15 mouse cellular contexts compared by ENCODE assay signal in genomic region chr1:156989149-156989785, GRCm38 (mm10). TPM values are rescaled to one million over a fixed set of nuclear protein-coding genes. Genes with fewer than 3 reads are reported as not detected.
DNase-seq lines count a peak whose midpoint lies in the region; ATAC-seq and TF ChIP-seq lines count a peak whose summit lies in the region.
"Had no signal": no experiment of that assay in that cellular context is flagged by ENCODE, and none has a peak within 500 bp of the region (broad histone marks: within the 10 kb centered on the region; RNA-seq: fewer than 3 reads in every experiment).

No protein-coding gene starts in this region.

- no peak for DNase-seq in liver, embryonic 11.5 days (ENCODE audit: low spot score)
- no peak for DNase-seq in liver
- DNase-seq in spleen, adult 2 months (ENCODE audit: low read depth in 1 of 2, low spot score in 2 of 2): no peak
- DNase-seq in spleen, postnatal 10 days (ENCODE audit: low spot score in 2 of 2): no peak
- no peak for DNase-seq in kidney, adult 11 months
- DNase-seq: gastrocnemius, adult 2 months; kidney, adult 8-10 months; kidney, postnatal 36 days had no signal

- 74% methylated on average over 10 of the region's 10 CpGs for WGBS in forebrain, embryonic 13.5 days
- WGBS in forebrain, embryonic 16.5 days: 76% methylated on average over 10 of the region's 10 CpGs
- 67% methylated on average over 10 of the region's 10 CpGs for WGBS in liver, embryonic 11.5 days
- WGBS in spleen, adult 2 months: 58% methylated on average over 10 of the region's 10 CpGs
- 55% methylated on average over 10 of the region's 10 CpGs for WGBS in olfactory bulb, adult 2 months

- peaks cover 39% of the 10 kb centered on the region for H3K4me1 ChIP-seq in forebrain, embryonic 13.5 days
- H3K4me1 ChIP-seq in forebrain, embryonic 16.5 days (replicated peaks; ENCODE audit: control insufficient read depth, insufficient read depth, low read length): peaks cover 25% of the 10 kb centered on the region
- peaks cover 45% of the 10 kb centered on the region for H3K4me1 ChIP-seq in liver, embryonic 11.5 days (replicated peaks; ENCODE audit: control insufficient read depth, insufficient read depth, low read length)
- H3K4me1 ChIP-seq in spleen, adult 2 months (ENCODE audit: control insufficient read depth, insufficient read depth, insufficient read length): peaks cover 37% of the 10 kb centered on the region
- peaks cover 23% of the 10 kb centered on the region for H3K4me1 ChIP-seq in olfactory bulb, adult 2 months (ENCODE audit: control insufficient read depth, insufficient read depth, low read length)
- H3K4me1 ChIP-seq: embryonic facial prominence, embryonic 15.5 days had no signal

- no peak for TF ChIP-seq CTCF in spleen, adult 2 months (IDR thresholded peaks at IDR 0.05; ENCODE audit: extremely low read depth, insufficient read depth, insufficient read length, insufficient replicate concordance)
- no peak for TF ChIP-seq CTCF in olfactory bulb, adult 2 months (IDR thresholded peaks at IDR 0.05; ENCODE audit: insufficient read depth, low read depth, low read length)

- H3K27ac ChIP-seq in forebrain, embryonic 13.5 days: peak overlapping the region; percentile 37
- H3K27ac ChIP-seq in forebrain, embryonic 16.5 days (ENCODE audit: low read length): no peak overlapping the region
- H3K27ac ChIP-seq in liver, embryonic 11.5 days (ENCODE audit: low read depth, low read length): peak overlapping the region; percentile 19; the same call in 1 of the 2 replicates
- H3K27ac ChIP-seq in spleen, adult 2 months (ENCODE audit: insufficient read depth, low read length): peak overlapping the region; percentile 89
- peak overlapping the region; percentile 85 for H3K27ac ChIP-seq in olfactory bulb, adult 2 months (ENCODE audit: insufficient read depth, low read depth, low read length)
- H3K27ac ChIP-seq: embryonic facial prominence, embryonic 15.5 days; gastrocnemius, adult 2 months; heart, embryonic 15.5 days; limb, embryonic 13.5 days; lung, embryonic 15.5 days had no signal

- TF ChIP-seq POLR2A in spleen, adult 2 months (IDR thresholded peaks at IDR 0.05; ENCODE audit: low read depth, low read length): no peak
- no peak for TF ChIP-seq POLR2A in olfactory bulb, adult 2 months (IDR thresholded peaks at IDR 0.05; ENCODE audit: insufficient read depth, low read depth, low read length)

- no peak overlapping the region for H3K9ac ChIP-seq in forebrain, embryonic 13.5 days
- H3K9ac ChIP-seq in forebrain, embryonic 16.5 days (replicated peaks; ENCODE audit: low read depth, low read length): no peak overlapping the region
- H3K9ac ChIP-seq in liver, embryonic 11.5 days (ENCODE audit: low read depth, low read length): no peak overlapping the region
- H3K9ac ChIP-seq: embryonic facial prominence, embryonic 15.5 days; heart, embryonic 15.5 days; limb, embryonic 13.5 days; lung, embryonic 15.5 days had no signal

- H3K27me3 ChIP-seq in forebrain, embryonic 13.5 days: no peaks in the 10 kb centered on the region
- H3K27me3 ChIP-seq in forebrain, embryonic 16.5 days (replicated peaks; ENCODE audit: control insufficient read depth, insufficient read depth, low read length): no peaks in the 10 kb centered on the region
- no peaks in the 10 kb centered on the region for H3K27me3 ChIP-seq in liver, embryonic 11.5 days (replicated peaks; ENCODE audit: control insufficient read depth, insufficient read depth, low read length)
- H3K27me3 ChIP-seq in spleen, adult 2 months (ENCODE audit: control insufficient read depth, insufficient read depth, low read length): no peaks in the 10 kb centered on the region
- H3K27me3 ChIP-seq: heart, embryonic 15.5 days; lung, embryonic 15.5 days had no signal

- H3K36me3 ChIP-seq in forebrain, embryonic 13.5 days (ENCODE audit: poor library complexity, severe bottlenecking): no peaks in the 10 kb centered on the region
- H3K36me3 ChIP-seq in forebrain, embryonic 16.5 days (ENCODE audit: control insufficient read depth, insufficient read depth): no peaks in the 10 kb centered on the region
- no peaks in the 10 kb centered on the region for H3K36me3 ChIP-seq in liver, embryonic 11.5 days (ENCODE audit: control insufficient read depth, insufficient read depth, low read length)
- H3K36me3 ChIP-seq in spleen, adult 2 months (ENCODE audit: control insufficient read depth, insufficient read depth, low read length): no peaks in the 10 kb centered on the region
- H3K36me3 ChIP-seq: embryonic facial prominence, embryonic 15.5 days; heart, embryonic 15.5 days; limb, embryonic 13.5 days; lung, embryonic 15.5 days had no signal

- no peak overlapping the region for H3K4me2 ChIP-seq in forebrain, embryonic 13.5 days
- H3K4me2 ChIP-seq in forebrain, embryonic 16.5 days (ENCODE audit: low read length): no peak overlapping the region
- no peak overlapping the region; the same call in 1 of the 2 replicates for H3K4me2 ChIP-seq in liver, embryonic 11.5 days
- H3K4me2 ChIP-seq: embryonic facial prominence, embryonic 15.5 days; heart, embryonic 15.5 days; limb, embryonic 13.5 days; lung, embryonic 15.5 days had no signal

- H3K9me3 ChIP-seq in forebrain, embryonic 13.5 days (replicated peaks): no peaks in the 10 kb centered on the region
- H3K9me3 ChIP-seq in forebrain, embryonic 16.5 days (ENCODE audit: control insufficient read depth, low read length): no peaks in the 10 kb centered on the region
- no peaks in the 10 kb centered on the region for H3K9me3 ChIP-seq in liver, embryonic 11.5 days (ENCODE audit: control insufficient read depth, low read length)
- H3K9me3 ChIP-seq: embryonic facial prominence, embryonic 15.5 days; heart, embryonic 15.5 days; limb, embryonic 13.5 days; lung, embryonic 15.5 days had no signal

- no peak for ATAC-seq in forebrain, embryonic 13.5 days
- ATAC-seq in forebrain, embryonic 16.5 days: no peak
- no peak for ATAC-seq in liver, embryonic 11.5 days (replicated peaks; ENCODE audit: low FRiP score)

- H3K4me3 ChIP-seq in forebrain, embryonic 13.5 days: no peak overlapping the region
- H3K4me3 ChIP-seq in forebrain, embryonic 16.5 days (replicated peaks; ENCODE audit: low read length): no peak overlapping the region
- no peak overlapping the region for H3K4me3 ChIP-seq in liver, embryonic 11.5 days (ENCODE audit: low read depth, low read length)
- peak overlapping the region; percentile 12 for H3K4me3 ChIP-seq in spleen, adult 2 months (ENCODE audit: extremely low read depth, insufficient read depth, insufficient read length)
- H3K4me3 ChIP-seq in olfactory bulb, adult 2 months (ENCODE audit: insufficient read depth, low read depth, low read length): no peak overlapping the region
- H3K4me3 ChIP-seq: embryonic facial prominence, embryonic 15.5 days; gastrocnemius, adult 2 months; heart, embryonic 15.5 days; limb, embryonic 13.5 days; lung, embryonic 15.5 days had no signal

RNA-seq across cellular contexts. Expression of gene Ralgps2, which starts 49.8 kb away (rescaled TPM):
- polyA plus RNA-seq in forebrain, embryonic 13.5 days (2015; fragmentation: Nextera tagmentation; extraction: Ambion mirVana): 123 and 133 TPM in 2 replicates
- polyA plus RNA-seq in forebrain, embryonic 16.5 days (2015; fragmentation: Nextera tagmentation; extraction: Ambion mirVana): 132 and 135 TPM in 2 replicates
- 33.6 and 38.6 TPM in 2 replicates for polyA plus RNA-seq in liver, embryonic 11.5 days (2014; fragmentation: Nextera tagmentation; extraction: Ambion mirVana)
- polyA plus RNA-seq in spleen, adult 2 months (2012; rRNA removed): 29.1 and 36.5 TPM in 2 replicates
- not detected in 2 replicates for polyA plus RNA-seq in olfactory bulb, adult 2 months (2012; ENCODE audit: insufficient read depth, insufficient read length, low replicate concordance, missing spikeins)
